Mouse (Mus musculus): Measurements from ENCODE around the gene Pck2.

Pck2 gene

DNA sequence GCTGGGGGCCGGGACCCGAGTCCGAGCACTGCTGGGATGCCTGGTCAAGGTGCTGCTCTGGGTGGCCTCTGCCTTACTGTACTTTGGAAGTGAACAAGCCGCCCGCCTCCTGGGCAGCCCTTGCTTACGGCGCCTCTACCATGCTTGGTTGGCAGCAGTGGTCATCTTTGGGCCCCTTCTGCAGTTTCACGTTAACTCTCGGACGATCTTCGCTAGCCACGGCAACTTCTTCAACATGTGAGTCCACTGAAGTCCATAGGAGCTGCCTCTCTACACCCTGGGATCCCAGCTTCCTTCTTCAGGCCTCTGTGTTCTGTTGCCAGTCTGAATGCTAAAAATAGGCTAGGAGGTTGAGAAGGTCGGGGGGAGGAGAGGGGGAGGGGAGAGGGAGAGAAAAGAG lies 35.6 kb downstream of the Pck2 start:
- DNase-seq (ENCODE audit: extremely low spot score): no peak

DNA sequence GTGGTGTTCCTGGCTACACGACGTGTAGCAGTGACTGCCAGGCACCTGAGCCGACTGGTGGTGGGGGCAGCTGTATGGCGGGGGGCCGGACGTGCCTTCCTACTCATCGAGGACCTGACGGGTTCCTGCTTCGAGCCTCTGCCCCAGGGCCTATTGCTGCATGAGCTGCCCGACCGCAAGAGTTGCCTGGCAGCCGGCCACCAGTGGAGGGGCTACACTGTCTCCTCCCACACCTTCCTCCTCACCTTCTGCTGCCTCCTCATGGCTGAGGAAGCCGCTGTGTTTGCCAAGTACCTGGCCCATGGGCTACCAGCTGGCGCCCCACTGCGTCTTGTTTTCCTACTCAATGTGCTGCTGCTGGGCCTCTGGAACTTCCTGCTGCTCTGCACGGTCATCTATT lies 36.3 kb downstream of the Pck2 start:
- DNase-seq (ENCODE audit: extremely low spot score): no peak

DNA sequence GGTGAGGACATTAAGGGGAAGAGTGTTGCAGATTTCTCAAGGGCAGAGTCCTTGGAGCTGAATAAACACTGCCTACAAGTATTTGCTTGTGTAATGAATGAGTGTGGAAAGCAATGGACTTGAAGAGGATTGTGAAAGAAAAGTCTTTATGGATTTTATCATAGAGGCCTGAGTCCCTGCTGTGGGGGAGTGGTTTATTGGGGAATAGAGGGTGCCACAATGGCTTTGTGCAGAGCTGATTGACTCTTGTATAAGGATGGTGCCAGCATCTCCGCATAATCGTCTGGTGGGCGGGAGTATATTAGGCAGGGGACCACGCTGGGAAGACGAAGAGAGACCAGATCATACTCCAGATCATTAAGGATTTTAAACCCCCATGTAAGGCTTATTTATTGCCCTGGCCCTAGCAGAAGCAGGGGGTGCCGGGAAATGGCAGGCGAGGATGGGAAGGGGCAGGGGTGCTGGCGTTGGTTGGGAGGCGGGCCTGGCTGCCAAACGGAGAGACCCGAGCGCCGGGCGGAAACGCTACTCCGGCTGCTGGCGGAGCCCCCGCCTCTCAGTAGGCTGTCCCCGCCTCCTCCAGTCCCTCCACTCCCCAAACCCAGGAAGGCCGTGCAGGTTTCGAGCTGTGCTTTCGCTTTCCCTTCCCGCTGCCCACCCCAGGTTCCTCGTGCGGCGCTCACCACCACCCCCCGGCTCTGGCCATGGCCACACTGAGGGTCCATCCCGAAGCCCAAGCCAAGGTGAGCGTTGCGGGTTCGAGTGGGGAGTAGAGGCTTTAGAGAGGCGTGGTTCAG lies 38.0 kb downstream of the Pck2 start, which contains the start of gene Psme1:
TSS of gene Psme1 (plus strand) at position 253 of the 797 bp plus-strand sequence.
- peak; percentile 84 for DNase-seq (ENCODE audit: extremely low spot score)

DNA sequence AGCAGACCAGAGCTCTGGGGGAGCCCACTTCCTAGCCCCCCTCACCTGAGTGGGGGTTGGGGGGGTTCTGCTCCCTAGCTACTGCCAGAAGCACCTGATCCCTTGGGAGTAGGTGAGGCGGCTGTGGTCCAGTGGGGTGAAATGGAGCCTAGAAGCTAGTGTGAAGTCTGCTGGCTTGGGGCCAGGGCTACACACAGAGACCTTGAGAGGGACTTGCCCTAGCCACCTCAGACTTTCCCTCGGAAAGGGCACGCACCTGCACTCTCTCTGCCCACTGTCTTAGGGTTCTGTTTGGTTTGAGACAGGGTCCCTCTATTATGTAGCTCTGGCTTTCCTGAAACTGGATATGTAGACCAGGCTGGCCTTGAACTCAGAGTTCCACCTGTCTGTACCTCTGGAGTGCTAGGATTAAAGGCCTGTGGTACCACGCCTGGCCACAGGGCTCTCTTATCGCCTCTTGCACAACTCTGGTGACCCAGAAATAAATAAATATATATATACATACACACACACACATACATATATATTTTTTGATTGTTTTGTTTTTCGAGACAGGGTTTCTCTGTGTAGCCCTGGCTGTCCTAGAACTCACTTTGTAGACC lies 38.7 kb downstream of the Pck2 start:
- DNase-seq (ENCODE audit: extremely low spot score): no peak

DNA sequence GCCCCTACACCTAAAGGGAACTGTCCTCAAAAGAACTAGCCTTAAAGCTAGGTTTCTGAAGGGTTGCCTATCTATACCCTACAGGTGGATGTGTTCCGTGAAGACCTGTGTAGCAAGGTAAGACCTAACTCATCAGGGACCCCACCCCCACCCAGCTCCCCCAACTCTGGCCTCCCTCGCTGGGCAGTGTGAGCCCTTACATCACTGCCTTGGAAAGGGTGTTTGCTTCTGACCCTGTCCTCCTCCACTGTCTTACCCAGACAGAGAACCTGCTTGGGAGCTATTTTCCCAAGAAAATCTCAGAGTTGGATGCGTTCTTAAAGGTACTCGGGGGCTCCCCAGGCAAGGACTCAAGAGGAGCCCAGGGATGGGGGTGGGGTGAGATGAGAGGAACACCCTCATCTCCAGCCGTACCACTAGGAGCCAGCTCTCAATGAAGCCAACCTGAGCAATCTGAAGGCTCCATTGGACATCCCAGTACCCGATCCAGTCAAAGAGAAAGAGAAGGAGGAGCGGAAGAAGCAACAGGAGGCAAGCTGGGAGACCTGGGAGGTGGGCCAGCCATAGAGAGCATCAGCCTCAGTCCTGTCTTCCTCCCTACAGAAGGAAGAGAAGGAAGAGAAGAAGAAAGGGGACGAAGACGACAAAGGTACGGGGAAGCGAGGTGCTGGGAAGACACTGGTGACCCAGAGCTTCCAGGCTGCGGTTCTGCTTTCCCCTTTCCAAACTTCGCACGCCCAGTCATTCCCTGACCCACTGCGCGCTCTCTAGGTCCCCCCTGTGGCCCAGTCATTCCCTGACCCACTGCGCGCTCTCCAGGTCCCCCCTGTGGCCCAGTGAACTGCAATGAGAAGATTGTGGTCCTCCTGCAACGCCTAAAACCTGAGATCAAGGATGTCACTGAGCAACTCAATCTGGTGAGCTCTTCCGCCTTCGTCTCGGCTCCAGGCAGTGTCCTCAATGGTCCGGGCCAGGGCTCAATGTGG lies 39.7 kb downstream of the Pck2 start:
- DNase-seq (ENCODE audit: extremely low spot score): no peak

DNA sequence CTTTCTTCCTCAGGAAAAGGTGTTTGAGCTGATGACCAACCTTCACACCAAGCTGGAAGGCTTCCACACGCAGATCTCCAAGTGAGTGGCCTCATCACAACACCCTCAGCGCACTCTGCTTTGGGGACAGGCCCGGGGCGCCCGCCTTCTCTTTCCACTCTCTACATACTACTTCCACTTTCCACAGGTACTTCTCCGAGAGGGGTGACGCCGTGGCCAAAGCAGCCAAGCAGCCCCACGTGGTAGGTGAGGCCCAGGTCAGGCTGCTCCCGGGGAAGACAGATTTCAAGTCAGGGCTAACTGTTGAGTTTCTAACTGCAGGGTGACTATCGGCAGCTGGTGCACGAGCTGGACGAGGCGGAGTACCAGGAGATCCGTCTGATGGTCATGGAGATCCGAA lies 40.7 kb downstream of the Pck2 start:
- no peak for DNase-seq (ENCODE audit: extremely low spot score)

DNA sequence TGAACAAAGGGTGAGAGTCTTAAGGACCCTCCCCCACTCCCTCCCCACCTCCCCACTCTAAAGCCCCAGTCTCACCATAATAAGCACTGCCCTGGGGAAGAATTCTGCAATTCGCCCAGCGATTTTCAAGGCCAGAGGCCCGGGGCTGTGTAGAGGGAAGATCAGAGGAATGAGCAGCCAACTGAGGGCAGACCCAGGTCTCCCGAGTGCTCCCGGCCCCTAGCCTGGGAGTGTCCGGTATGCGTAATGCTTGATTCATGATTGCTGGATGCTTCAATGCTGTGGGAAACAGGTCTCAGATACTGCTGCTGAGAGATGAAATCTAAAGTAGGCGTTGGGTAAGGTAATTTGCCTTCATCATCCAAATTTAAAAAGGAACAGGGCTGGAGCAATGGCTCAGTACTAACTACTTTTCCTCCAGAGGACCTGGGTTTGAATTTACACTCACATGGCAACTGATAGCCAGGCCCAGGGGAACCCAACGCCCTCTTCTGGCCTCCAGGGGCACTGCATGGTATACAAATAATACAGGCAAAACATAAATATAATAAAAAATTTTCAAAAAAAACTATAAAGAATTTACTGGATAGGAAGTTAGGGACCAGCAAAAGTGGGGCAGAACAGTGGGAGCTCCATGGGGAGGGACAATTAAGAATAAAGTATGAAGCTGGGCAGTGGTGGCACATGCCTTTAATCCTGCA lies 42.1 kb downstream of the Pck2 start:
- DNase-seq (ENCODE audit: extremely low spot score): no peak

DNA sequence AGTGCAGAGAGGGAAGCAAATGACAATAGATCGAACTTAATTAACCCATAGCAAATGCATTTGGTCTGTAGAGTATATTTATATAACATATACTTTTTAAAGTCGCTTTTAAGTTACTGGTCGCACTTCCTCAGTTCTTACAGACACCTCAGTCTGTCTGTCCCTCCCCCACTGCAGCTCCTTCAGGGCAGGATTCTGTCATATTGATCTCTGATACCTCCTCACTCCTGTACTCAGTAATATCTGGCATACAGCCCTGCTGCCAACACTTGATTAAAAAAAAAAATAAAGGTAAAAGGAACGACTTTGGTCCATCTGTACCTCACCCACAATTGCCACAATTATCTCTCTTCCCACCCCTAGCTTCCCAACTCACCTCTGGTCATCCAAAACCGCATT lies 44.2 kb downstream of the Pck2 start:
- DNase-seq (ENCODE audit: extremely low spot score): no peak

DNA sequence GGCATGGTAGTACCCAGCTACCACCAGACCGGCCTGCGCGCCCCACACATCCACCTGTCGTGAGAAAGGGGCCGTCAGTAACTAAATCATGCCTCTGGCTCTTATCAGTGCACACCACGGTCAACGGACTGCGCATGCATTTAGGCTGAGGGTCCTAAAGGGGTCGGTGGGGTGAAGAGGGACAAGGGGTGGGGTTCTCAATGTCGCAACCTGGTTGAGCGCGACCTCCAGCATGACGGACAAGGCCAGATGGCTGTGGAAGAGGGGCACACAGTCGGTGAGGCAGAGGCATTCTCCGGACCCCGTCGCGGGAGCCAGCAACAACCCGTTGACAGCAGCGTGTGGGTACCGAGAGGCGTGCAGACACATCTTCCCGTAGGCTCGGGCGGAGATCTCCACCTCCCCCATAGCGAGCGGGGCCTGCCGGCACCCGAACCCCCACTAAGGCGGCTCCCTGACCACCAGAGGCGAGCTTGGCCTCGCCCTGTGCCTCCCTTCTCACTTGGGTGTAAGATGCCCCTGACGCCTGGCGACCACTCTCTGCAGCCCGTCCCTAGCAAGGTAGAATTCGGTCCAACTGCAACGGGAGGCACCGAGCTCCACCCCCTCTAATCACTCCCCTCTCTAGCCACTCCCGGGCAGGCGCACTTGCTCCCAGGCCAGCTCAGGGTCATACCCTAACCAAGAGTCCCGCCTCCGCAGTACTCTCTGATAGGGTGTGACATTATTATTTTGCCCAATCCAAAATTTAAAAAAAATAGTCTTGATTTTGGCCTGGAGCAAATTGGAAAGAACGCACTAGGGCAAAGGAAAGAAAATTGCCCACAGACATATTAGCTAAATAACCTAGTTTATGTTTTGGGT lies 44.9 kb downstream of the Pck2 start, which contains the start of gene Emc9:
TSS of gene Emc9 (minus strand) at position 601 of the 864 bp plus-strand sequence.
- DNase-seq (ENCODE audit: extremely low spot score): peak; percentile 73

DNA sequence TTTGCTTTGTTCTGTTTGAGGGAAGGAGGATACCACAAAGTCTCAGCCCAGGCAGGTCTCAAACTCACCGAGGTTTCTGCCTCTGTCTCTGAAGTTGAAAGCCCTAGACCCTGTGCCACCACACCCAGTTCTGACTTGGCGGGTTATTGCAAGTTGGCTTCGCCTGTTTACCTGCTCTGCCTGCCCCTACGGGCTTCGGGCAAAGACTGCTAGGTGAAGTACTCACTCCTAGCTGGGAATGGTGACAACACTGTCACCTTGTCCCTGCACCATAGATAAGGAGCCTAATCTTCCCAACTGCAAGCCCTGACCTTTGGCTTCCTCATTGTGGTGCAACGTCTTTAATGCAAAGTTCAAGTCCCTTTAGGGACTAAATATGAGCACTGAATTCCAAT lies 45.5 kb downstream of the Pck2 start:
- DNase-seq (ENCODE audit: extremely low spot score): no peak

DNA sequence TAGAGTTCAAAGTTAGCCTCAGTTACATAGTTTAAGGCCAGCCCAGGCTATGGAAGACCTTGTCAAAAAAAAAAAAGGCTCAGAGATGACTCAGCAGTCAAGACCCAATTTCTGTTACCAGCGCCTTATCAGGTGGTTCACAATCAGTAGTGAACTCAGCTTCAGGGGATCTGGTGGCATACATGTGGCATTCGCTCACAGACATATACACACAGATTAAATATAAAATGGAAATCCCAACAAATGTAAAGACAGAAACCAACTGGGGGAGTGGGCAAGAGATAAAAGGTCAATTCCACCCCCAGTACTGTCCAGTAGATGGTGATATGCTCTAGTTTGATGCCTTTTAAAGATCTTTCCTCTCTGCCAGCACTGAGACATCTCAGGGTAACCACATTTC lies 46.1 kb downstream of the Pck2 start:
- no peak for DNase-seq (ENCODE audit: extremely low spot score)

DNA sequence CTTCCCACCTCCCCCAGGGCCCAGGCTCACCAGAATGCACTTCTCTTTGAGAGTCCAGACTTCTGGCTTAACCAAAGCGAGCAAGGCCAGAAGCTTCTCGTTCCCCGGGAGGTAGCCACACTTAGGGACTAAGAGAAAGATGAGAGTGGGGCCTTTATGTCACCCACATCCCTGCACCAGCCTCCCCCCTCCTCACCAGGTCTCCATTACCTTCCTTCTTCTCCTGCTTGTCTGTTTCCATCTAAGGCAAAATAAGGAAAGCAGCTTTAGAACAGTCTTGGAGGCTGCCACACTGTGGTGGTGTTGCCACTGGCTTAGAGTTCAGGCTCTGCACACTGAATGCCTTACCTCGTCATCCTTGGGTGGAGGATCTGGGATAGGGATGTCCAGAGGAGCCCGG lies 49.2 kb downstream of the Pck2 start:
- DNase-seq (ENCODE audit: extremely low spot score): no peak

DNA sequence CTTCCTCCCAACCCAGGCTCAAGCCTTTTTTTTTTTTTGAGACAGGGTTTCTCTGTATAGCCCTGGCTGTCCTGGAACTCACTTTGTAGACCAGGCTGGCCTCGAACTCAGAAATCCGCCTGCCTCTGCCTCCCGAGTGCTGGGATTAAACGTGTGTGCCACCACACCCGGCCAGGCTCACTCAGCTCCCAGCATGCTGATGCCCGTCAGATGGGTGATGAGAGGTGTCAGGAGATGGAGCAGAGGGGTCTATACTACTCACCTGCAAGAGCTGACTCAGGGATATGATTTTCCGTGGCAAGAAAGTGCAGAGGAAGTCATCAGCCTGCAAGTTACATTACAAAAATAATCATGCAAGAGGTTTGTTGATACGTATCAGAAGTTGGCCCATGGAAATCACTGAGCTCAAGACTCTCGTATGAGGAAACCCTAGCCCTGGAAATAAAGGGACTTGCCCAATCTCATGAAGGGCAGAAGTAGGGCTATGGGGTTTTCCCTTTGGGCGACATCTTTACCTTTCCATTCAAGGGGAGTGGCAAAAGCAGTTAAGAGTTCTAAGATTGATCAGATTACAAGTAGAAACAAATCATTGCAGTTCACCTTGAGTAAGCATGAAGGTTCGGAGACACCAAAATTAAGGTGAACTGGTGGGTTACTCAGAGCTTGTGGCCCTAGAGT lies 49.8 kb downstream of the Pck2 start:
- DNase-seq (ENCODE audit: extremely low spot score): no peak

DNA sequence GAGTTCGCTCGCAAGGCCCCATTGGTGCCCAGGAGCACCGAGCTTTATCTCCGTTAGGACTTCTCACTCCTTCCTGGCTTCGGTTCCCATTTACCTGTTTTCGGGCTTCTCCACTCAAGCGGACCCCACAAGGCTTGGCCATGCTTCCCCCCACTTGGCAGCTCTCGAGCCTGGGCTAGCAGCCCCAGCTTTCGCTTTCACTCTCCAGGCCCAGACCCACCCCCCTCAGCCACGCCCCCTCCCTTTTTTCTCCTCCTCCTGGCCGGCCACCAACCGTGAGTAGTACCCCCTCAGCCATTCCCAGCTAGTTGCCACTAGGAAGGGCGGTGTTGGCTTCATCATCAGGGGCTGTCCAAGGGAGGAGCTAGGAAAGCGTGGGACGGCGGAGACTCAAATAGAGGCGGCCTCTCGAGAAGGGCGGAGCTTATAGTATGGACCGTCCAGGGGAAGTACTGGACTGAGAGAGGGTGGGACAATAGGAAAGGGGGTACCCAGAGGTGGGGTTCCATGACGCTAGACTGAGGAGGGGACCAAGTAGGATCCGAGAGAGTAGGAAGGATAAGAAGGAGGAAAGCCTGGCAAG lies 50.8 kb downstream of the Pck2 start, which contains the start of gene Psme2:
TSS of gene Psme2 (minus strand) at position 366 of the 583 bp plus-strand sequence.
- peak; percentile 95 for DNase-seq (ENCODE audit: extremely low spot score)

DNA sequence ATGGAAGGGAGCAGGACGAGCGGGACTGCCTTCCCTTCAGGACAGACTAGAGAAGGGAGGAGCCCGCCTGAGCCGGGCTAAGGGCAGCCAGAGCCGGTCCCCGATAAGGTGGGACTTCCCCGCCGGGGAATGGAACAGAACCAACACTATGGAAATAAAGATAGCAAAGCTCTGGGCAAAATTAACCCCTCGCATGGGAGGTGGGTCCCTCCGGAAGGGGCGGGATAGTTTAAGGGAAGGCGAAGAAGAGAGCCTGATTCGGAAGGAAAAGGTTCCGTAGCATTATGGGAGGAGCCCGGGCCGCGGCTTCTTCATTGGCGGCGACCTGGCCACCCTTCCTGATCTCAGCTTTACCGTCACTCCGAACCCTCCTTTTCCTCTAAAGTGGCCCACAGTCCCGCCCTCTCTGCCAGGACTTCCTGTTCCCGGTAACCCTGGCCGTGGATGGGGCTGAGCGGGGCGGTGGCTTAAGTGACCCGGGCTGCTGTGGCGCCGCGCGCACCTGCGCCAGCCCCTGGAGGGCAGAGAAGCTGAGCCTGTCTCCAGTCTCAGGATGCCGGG lies 51.3 kb downstream of the Pck2 start, which contains the start of gene Rnf31:
TSS of gene Rnf31 (plus strand) at position 378 of the 561 bp plus-strand sequence.
- DNase-seq (ENCODE audit: extremely low spot score): peak; percentile 89

DNA sequence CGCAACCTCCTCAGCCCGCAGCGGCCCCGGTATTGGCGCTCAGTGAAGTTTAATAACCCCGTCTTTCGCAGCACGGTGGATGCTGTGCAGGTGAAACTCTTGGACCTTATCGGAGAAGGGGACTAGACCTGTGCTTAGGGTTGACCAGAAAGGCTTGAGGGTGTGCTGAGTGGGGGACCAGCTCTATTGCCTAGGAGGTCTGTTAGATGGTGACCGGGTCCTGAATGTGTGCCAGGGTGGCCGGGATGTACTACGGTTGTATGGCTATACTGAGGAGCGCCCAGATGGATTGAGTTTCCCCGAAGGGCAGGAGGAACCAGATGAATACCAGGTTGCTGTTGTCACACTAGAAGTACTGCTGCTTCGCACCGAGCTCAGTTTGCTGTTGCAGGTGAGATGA lies 52.2 kb downstream of the Pck2 start:
- DNase-seq (ENCODE audit: extremely low spot score): no peak

DNA sequence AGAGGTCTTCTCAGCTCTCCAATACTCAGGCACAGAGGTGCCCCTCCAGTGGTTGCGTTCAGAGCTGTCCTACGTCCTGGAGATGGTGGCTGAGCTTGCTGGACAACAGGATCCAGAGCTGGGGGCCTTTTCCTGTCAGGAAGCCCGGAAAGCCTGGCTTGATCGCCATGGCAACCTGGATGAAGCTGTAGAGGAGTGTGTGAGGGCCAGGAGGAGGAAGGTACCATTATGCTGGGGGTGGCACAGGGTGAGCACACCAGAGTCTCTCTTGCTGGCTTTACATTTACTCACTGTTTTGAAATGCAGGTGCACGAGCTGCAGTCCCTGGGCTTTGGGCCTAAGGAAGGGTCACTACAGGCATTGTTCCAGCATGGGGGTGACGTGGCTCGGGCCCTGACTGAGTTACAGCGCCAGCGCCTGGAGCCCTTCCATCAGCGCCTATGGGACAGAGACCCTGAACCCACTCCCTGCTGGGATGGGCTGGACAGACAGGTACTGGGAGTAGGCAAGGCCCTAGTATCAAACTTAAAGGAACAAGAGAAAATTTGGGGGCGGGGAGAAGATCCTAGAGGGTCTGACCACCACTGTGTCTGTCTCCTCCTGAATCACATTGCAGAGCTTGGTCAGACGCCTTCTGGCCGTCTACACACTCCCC lies 56.1 kb downstream of the Pck2 start:
- DNase-seq (ENCODE audit: extremely low spot score): no peak

DNA sequence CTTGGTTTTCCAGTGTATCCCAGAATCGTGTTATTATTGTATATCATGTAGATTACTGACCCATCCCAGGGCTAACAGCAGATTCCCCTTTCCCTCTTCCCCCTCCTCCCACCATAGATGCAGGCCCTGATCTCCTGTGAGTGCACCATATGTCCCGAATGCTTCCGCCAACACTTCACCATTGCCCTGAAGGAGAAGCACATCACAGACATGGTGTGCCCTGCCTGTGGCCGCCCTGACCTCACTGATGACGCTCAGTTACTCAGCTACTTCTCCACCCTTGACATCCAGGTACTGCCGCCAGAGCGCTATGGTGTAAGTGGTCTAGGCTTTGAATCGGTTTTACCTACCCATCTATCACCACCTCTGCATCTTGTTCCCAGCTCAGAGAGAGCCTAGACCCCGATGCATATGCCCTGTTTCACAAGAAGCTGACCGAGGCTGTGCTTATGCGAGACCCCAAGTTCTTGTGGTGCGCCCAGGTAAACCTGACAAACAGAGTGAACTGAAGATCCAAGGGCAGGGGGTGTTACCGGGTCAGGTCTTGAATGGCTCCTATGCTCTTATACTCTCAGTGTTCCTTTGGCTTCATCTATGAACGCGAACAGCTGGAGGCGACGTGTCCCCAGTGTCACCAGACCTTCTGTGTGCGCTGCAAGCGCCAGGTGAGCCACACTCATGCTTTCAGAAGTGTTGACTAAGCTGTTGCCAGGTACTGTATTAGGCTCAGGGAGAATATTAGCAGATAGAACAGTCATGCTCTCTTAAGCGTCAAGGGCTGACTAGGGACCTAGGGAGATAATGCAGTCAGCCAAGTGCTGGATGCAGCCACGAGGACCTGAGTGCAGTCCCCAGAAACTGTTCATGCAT lies 58.7 kb downstream of the Pck2 start:
- no peak for DNase-seq (ENCODE audit: extremely low spot score)

Measured in embryo, embryonic 9.5 days (tissue).